Mouse (Mus musculus) G1E (cell line): ENCODE results near the gene Hapln3. TPM values are rescaled to one million over a fixed set of nuclear protein-coding genes. Genes with fewer than 3 reads are reported as not detected.
A peak's percentile ranks its signal among the peaks of the same experiment; 100 is the strongest.

Experiments used
- ATAC-seq: 2 replicates; pipeline ENCODE4 v1.8.0; 2016; ENCODE audit warnings: mild to moderate bottlenecking; ENCODE audit not compliant: insufficient number of reproducible peaks, poor library complexity, low FRiP score, severe bottlenecking; ENCODE audit errors: extremely low read depth
- DNase-seq: peaks from one replicate; pipeline ENCODE4 v3.0.0; 2012; ENCODE audit warnings: low spot score
- H3K27me3 ChIP-seq: 2 replicates; pipeline ENCODE4 v1.6.1; 2012; ENCODE audit warnings: mild to moderate bottlenecking, low read length, inconsistent platforms; ENCODE audit not compliant: insufficient read depth
- H3K36me3 ChIP-seq: replicated peaks from 2 replicates; pipeline ENCODE3; 2012; ENCODE audit warnings: mild to moderate bottlenecking, inconsistent platforms
- H3K4me1 ChIP-seq: 2 replicates; pipeline ENCODE4 v1.6.1; 2012; ENCODE audit warnings: low read depth, low read length, inconsistent platforms, mixed read lengths; ENCODE audit not compliant: insufficient read depth
- H3K4me3 ChIP-seq: 2 replicates; pipeline ENCODE4 v1.5.1; 2012; ENCODE audit warnings: low read depth, mild to moderate bottlenecking, inconsistent platforms, low read length, moderate library complexity, mixed read lengths
- H3K9me3 ChIP-seq: replicated peaks from 2 replicates; pipeline ENCODE4 v1.6.1; 2012; ENCODE audit warnings: inconsistent platforms
- CTCF ChIP-seq: IDR thresholded peaks from 2 replicates; pipeline ENCODE4 v1.5.1; 2012; ENCODE audit warnings: low read depth, low read length, inconsistent platforms, mixed read lengths
- GATA1 ChIP-seq: IDR thresholded peaks from 2 replicates; pipeline ENCODE4 v1.6.1; 2012; ENCODE audit warnings: borderline replicate concordance, low read length, inconsistent platforms, mixed read lengths
- GATA2 ChIP-seq: IDR thresholded peaks from 2 replicates; pipeline ENCODE4 v1.6.1; 2012; ENCODE audit warnings: low read depth, low read length, inconsistent platforms, borderline replicate concordance
- POLR2AphosphoS5 ChIP-seq: IDR thresholded peaks from 2 replicates; pipeline ENCODE4 v1.6.1; 2012; ENCODE audit warnings: low read depth, low read length, inconsistent platforms; ENCODE audit not compliant: insufficient replicate concordance
- TAL1 ChIP-seq: conservative IDR thresholded peaks from 2 replicates; pipeline ENCODE4 v1.6.1; 2012; ENCODE audit warnings: low read depth, low read length, inconsistent platforms, mixed read lengths
- polyA plus RNA-seq: library from polyadenylated mRNA; stranded (reverse); fragments of >175 nt; gene quantifications from 2 replicates; pipeline ENCODE4 v1.2.3, GENCODE M21; 2012
- total RNA-seq, 2 experiments: library from RNA; stranded (forward) in 1 of 2; stranded (reverse) in 1 of 2; fragments of 200-1000 nt in 1 of 2; fragments of >200 nt in 1 of 2; fragmentation: Nextera tagmentation in 1 of 2; gene quantifications; 2 replicates each; pipeline ENCODE4 v1.2.3; 2014 to 2017

The Hapln3 gene
- not detected in 2 replicates for total RNA-seq (2014; fragmentation: Nextera tagmentation)
- total RNA-seq (2017): 0.05 and 0.12 TPM in 2 replicates
- polyA plus RNA-seq: not detected in 2 replicates

- peaks cover 11% of the 10 kb centered on the region; the same call in 1 of the 2 replicates for H3K27me3 ChIP-seq
- DNase-seq (no peak), ATAC-seq (no peak)
- TF ChIP-seq GATA1 (no peak), TAL1 (no peak), GATA2 (no peak), CTCF (no peak), POLR2AphosphoS5 (no peak)
- no peak within 1 kb of the TSS for H3K4me3 ChIP-seq
- no peaks in the 10 kb centered on the region for H3K4me1 ChIP-seq
- no peaks in the 10 kb centered on the region for H3K9me3 ChIP-seq
- no peaks in the 10 kb centered on the region for H3K36me3 ChIP-seq
Measured at GRCm38 (mm10) chr7:79130843-79131444, at the start of gene Hapln3. TSS of gene Hapln3 (minus strand) at chr7:79131018.

- DNase-seq (no peak), ATAC-seq (no peak)
- Histone ChIP-seq H3K27me3 (peaks cover 5% of the 10 kb centered on the region; the same call in 1 of the 2 replicates), H3K4me1 (no peaks in the 10 kb centered on the region), H3K4me3 (no peak overlapping the region), H3K9me3 (no peaks in the 10 kb centered on the region), H3K36me3 (no peaks in the 10 kb centered on the region)
- TF ChIP-seq CTCF (no peak), GATA1 (no peak), POLR2AphosphoS5 (no peak), TAL1 (no peak), GATA2 (no peak)
Measured at GRCm38 (mm10) chr7:79173800-79174199, 43.0 kb upstream of the Hapln3 start.

- DNase-seq (no peak), ATAC-seq (no peak)
Measured at GRCm38 (mm10) chr7:79171782-79172181, 41.0 kb upstream of the Hapln3 start.

GRCm38 (mm10) chr7:79167006-79167562 is 36.3 kb upstream of the Hapln3 start:
- ATAC-seq (no peak), DNase-seq (no peak)
- Histone ChIP-seq H3K9me3 (no peaks in the 10 kb centered on the region), H3K4me1 (no peaks in the 10 kb centered on the region), H3K4me3 (no peak overlapping the region), H3K36me3 (no peaks in the 10 kb centered on the region), H3K27me3 (peaks cover 5% of the 10 kb centered on the region; the same call in 1 of the 2 replicates)
- TF ChIP-seq POLR2AphosphoS5 (no peak), CTCF (no peak), TAL1 (no peak), GATA2 (no peak), GATA1 (no peak)

More at GRCm38 (mm10) chr7:79171782-79172181, 41.0 kb upstream of the Hapln3 start:
- Histone ChIP-seq H3K4me1 (no peaks in the 10 kb centered on the region), H3K9me3 (no peaks in the 10 kb centered on the region), H3K27me3 (peaks cover 10% of the 10 kb centered on the region; the same call in 1 of the 2 replicates), H3K4me3 (no peak overlapping the region), H3K36me3 (no peaks in the 10 kb centered on the region)
- TF ChIP-seq POLR2AphosphoS5 (no peak), CTCF (no peak), GATA1 (no peak), GATA2 (no peak), TAL1 (no peak)

GRCm38 (mm10) chr7:79159406-79159805 is 28.6 kb upstream of the Hapln3 start:
- no peaks in the 10 kb centered on the region for H3K4me1 ChIP-seq
- H3K9me3 ChIP-seq: no peaks in the 10 kb centered on the region
- no peaks in the 10 kb centered on the region for H3K36me3 ChIP-seq
- H3K27me3 ChIP-seq: peaks cover 5% of the 10 kb centered on the region
- TF ChIP-seq CTCF (no peak), POLR2AphosphoS5 (no peak), GATA2 (no peak), GATA1 (no peak), TAL1 (no peak)
- ATAC-seq: no peak
- DNase-seq: no peak
- no peak overlapping the region for H3K4me3 ChIP-seq

- no peak for TF ChIP-seq GATA1
- TF ChIP-seq CTCF: no peak
- TF ChIP-seq GATA2: no peak
- no peak for TF ChIP-seq TAL1
- no peak for TF ChIP-seq POLR2AphosphoS5
- ATAC-seq (0 out of 2 replicates have a peak, but pooled peaks have one; percentile 9), DNase-seq (no peak)
- H3K4me1 ChIP-seq: peaks cover 17% of the 10 kb centered on the region
- H3K27me3 ChIP-seq: peaks cover 30% of the 10 kb centered on the region
- no peaks in the 10 kb centered on the region for H3K9me3 ChIP-seq
- H3K36me3 ChIP-seq: no peaks in the 10 kb centered on the region
- no peak overlapping the region for H3K4me3 ChIP-seq
Measured at GRCm38 (mm10) chr7:79149522-79149921, 18.7 kb upstream of the Hapln3 start.
